Mouse (Mus musculus) heart, postnatal 25 days (tissue): Measurements from ENCODE around the gene Tnrc6c. TPM values are rescaled to one million over a fixed set of nuclear protein-coding genes. Genes with fewer than 3 reads are reported as not detected.

ENCODE experiments used
- DNase-seq: peaks from one replicate; pipeline ENCODE4 v3.0.0; 2022; ENCODE audit warnings: low spot score
- intact Hi-C: fragments of 180-260 bp; cut with DNase I; formaldehyde crosslinking; loops from one replicate; pipeline ENCODE4 v1.15.1; 2025
- total RNA-seq, 2 experiments: library from RNA; stranded (reverse); gene quantifications; 2 replicates each; pipeline ENCODE4 v1.2.3; 2021

Gene Tnrc6c
- total RNA-seq = 10 to 100 TPM; 25.7 to 33.4 TPM

- intact Hi-C loops = loop anchor here (2.0 kb wide), 1 partner anchor 55 kb away; no protein-coding TSS in a partner anchor
- no peak for DNase-seq
Measured at GRCm38 (mm10) chr11:117653491-117654351, at the start of gene Tnrc6c. Gene Tnrc6c, plus strand, starts transcription at chr11:117654289.

- intact Hi-C loops = no loop called here
Measured at GRCm38 (mm10) chr11:117606137-117606536, 48.0 kb upstream of the Tnrc6c start.

GRCm38 (mm10) chr11:117606605-117607203 is 47.4 kb upstream of the Tnrc6c start:
- intact Hi-C loops = no loop called here
- no peak for DNase-seq

More at GRCm38 (mm10) chr11:117606137-117606536, 48.0 kb upstream of the Tnrc6c start:
- no peak for DNase-seq

- intact Hi-C loops = no loop called here
- DNase-seq = no peak
Measured at GRCm38 (mm10) chr11:117608141-117608789, 45.8 kb upstream of the Tnrc6c start.

- intact Hi-C loops = no loop called here
- DNase-seq = no peak
Measured at GRCm38 (mm10) chr11:117608976-117609375, 45.1 kb upstream of the Tnrc6c start.

- no peak for DNase-seq
- intact Hi-C loops = no loop called here
Measured at GRCm38 (mm10) chr11:117610589-117610988, 43.5 kb upstream of the Tnrc6c start.

- DNase-seq = peak; percentile 65
- intact Hi-C loops = no loop called here
Measured at GRCm38 (mm10) chr11:117611068-117611467, 43.0 kb upstream of the Tnrc6c start.

- intact Hi-C loops = no loop called here
- DNase-seq = no peak
Measured at GRCm38 (mm10) chr11:117611860-117612259, 42.2 kb upstream of the Tnrc6c start.

GRCm38 (mm10) chr11:117612885-117613284 is 41.2 kb upstream of the Tnrc6c start:
- no peak for DNase-seq
- intact Hi-C loops = no loop called here

- intact Hi-C loops = no loop called here
- DNase-seq = no peak
Measured at GRCm38 (mm10) chr11:117617368-117617908, 36.7 kb upstream of the Tnrc6c start.

- intact Hi-C loops = no loop called here
- DNase-seq = no peak
Measured at GRCm38 (mm10) chr11:117618214-117618613, 35.9 kb upstream of the Tnrc6c start.

GRCm38 (mm10) chr11:117618774-117619173 is 35.3 kb upstream of the Tnrc6c start:
- intact Hi-C loops = no loop called here
- DNase-seq = no peak

- no peak for DNase-seq
- intact Hi-C loops = no loop called here
Measured at GRCm38 (mm10) chr11:117619581-117619980, 34.5 kb upstream of the Tnrc6c start.

- no peak for DNase-seq
- intact Hi-C loops = no loop called here
Measured at GRCm38 (mm10) chr11:117625196-117625595, 28.9 kb upstream of the Tnrc6c start.

GRCm38 (mm10) chr11:117626557-117626956 is 27.5 kb upstream of the Tnrc6c start:
- intact Hi-C loops = no loop called here
- peak; percentile 62 for DNase-seq

GRCm38 (mm10) chr11:117627060-117627562 is 27.0 kb upstream of the Tnrc6c start:
- no peak for DNase-seq

GRCm38 (mm10) chr11:117627746-117628311 is 26.3 kb upstream of the Tnrc6c start:
- intact Hi-C loops = no loop called here
- no peak for DNase-seq

More at GRCm38 (mm10) chr11:117627060-117627562, 27.0 kb upstream of the Tnrc6c start:
- intact Hi-C loops = no loop called here

GRCm38 (mm10) chr11:117628312-117628779 is 25.7 kb upstream of the Tnrc6c start:
- peak; percentile 23 for DNase-seq

GRCm38 (mm10) chr11:117629865-117630264 is 24.2 kb upstream of the Tnrc6c start:
- no peak for DNase-seq
- intact Hi-C loops = no loop called here

More at GRCm38 (mm10) chr11:117628312-117628779, 25.7 kb upstream of the Tnrc6c start:
- intact Hi-C loops = no loop called here
